In the genomic region with DNA sequence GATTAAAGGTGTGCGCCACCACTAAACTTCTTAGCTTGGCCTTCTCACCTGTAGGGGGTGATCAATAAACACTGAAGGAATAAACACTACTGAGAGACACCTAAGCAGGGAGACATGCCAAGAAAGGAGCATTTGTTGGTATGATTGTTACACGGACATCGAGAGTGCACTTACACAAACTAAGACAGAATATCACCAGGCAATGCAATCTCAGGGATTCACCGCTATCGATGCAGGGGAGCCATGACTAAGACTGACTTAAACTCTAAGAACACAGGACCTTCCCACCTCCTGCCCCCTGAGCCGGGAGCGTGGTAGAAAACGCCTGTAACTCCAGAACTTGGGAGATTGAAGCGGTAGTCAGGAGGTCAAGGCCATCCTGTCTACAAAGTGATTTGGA, we compare ENCODE assay signal across 8 mouse cellular contexts. TPM values are rescaled to one million over a fixed set of nuclear protein-coding genes. Genes with fewer than 3 reads are reported as not detected.
A peak's percentile ranks its signal among the peaks of the same experiment; 100 is the strongest.
DNase-seq lines count a peak whose midpoint lies in the region; ATAC-seq and TF ChIP-seq lines count a peak whose summit lies in the region.

No protein-coding gene starts in this region.

- H3K9me3 ChIP-seq in kidney, embryonic 16.5 days (ENCODE audit: low read length) = no peaks in the 10 kb centered on the region
- no peaks in the 10 kb centered on the region for H3K9me3 ChIP-seq in hindbrain, embryonic 14.5 days (ENCODE audit: control insufficient read depth, low read length)
- H3K9me3 ChIP-seq in midbrain, postnatal 0 days (ENCODE audit: low read length) = no peaks in the 10 kb centered on the region

- peak overlapping the region; percentile 83 for H3K9ac ChIP-seq in kidney, embryonic 16.5 days (replicated peaks; ENCODE audit: low read length)
- H3K9ac ChIP-seq in hindbrain, embryonic 14.5 days = peak overlapping the region; percentile 58
- peak overlapping the region; percentile 76 for H3K9ac ChIP-seq in midbrain, postnatal 0 days (replicated peaks; ENCODE audit: low read length, poor library complexity, severe bottlenecking)

- no peaks in the 10 kb centered on the region for H3K27me3 ChIP-seq in kidney, embryonic 16.5 days (ENCODE audit: insufficient read depth, low read length)
- H3K27me3 ChIP-seq in hindbrain, embryonic 14.5 days (ENCODE audit: control insufficient read depth, insufficient read depth, low read length) = no peaks in the 10 kb centered on the region
- H3K27me3 ChIP-seq in midbrain, postnatal 0 days (ENCODE audit: insufficient read depth, low read length) = no peaks in the 10 kb centered on the region

- no peak for ATAC-seq in kidney, embryonic 16.5 days (ENCODE audit: low FRiP score, low TSS enrichment)
- no peak for ATAC-seq in hindbrain, embryonic 14.5 days (ENCODE audit: low FRiP score)
- ATAC-seq in midbrain, postnatal 0 days (ENCODE audit: low FRiP score) = no peak

- peak overlapping the region; percentile 75 for H3K4me2 ChIP-seq in kidney, embryonic 16.5 days (replicated peaks; ENCODE audit: low read depth, low read length)
- H3K4me2 ChIP-seq in hindbrain, embryonic 14.5 days (replicated peaks) = peak overlapping the region; percentile 65
- H3K4me2 ChIP-seq in midbrain, postnatal 0 days (ENCODE audit: low read depth, low read length, poor library complexity, severe bottlenecking) = peak overlapping the region; percentile 91

- whole genome bisulfite sequencing in kidney, embryonic 16.5 days = 28% methylated on average over 9 of the region's 9 CpGs
- WGBS in hindbrain, embryonic 14.5 days = 47% methylated on average over 9 of the region's 9 CpGs
- WGBS in midbrain, postnatal 0 days = 44% methylated on average over 9 of the region's 9 CpGs

- peak overlapping the region; percentile 58 for H3K4me3 ChIP-seq in kidney, embryonic 16.5 days (ENCODE audit: low read length)
- H3K4me3 ChIP-seq in hindbrain, embryonic 14.5 days (replicated peaks; ENCODE audit: low read length) = peak overlapping the region; percentile 61
- peak overlapping the region; percentile 47 for H3K4me3 ChIP-seq in midbrain, postnatal 0 days (ENCODE audit: low read depth, low read length)

- DNase-seq in kidney, postnatal 36 days = no peak
- DNase-seq in R1 (ENCODE audit: low read depth, low spot score) = peak; percentile 41
- DNase-seq in hindbrain, embryonic 14.5 days (ENCODE audit: low spot score) = no peak
- DNase-seq in midbrain, postnatal 0 days (ENCODE audit: low spot score) = no peak
- no peak for DNase-seq in cerebellum, adult 9-10 months
- DNase-seq in Muller cell, postnatal 12 days (ENCODE audit: inconsistent ontology term) = no peak
- no peak for DNase-seq in urinary bladder, adult 18-20 months (ENCODE audit: low spot score in 2 of 2)

- peaks cover 34% of the 10 kb centered on the region for H3K36me3 ChIP-seq in kidney, embryonic 16.5 days (ENCODE audit: insufficient read depth, low read length)
- peaks cover 24% of the 10 kb centered on the region for H3K36me3 ChIP-seq in hindbrain, embryonic 14.5 days (replicated peaks; ENCODE audit: control insufficient read depth, insufficient read depth)
- H3K36me3 ChIP-seq in midbrain, postnatal 0 days (ENCODE audit: insufficient read depth, low read length) = peaks cover 13% of the 10 kb centered on the region; the same call in 1 of the 2 replicates

- peaks cover 11% of the 10 kb centered on the region for H3K4me1 ChIP-seq in kidney, embryonic 16.5 days (ENCODE audit: insufficient read depth, low read length)
- H3K4me1 ChIP-seq in hindbrain, embryonic 14.5 days (replicated peaks; ENCODE audit: control insufficient read depth, insufficient read depth, low read length) = peaks cover 11% of the 10 kb centered on the region
- H3K4me1 ChIP-seq in midbrain, postnatal 0 days (ENCODE audit: insufficient read depth, low read length) = peaks cover 9% of the 10 kb centered on the region; the same call in 1 of the 2 replicates

- peak; percentile 30; the same call in 1 of the 2 replicates for TF ChIP-seq CTCF in midbrain, postnatal 0 days (IDR thresholded peaks at IDR 0.05)

- H3K27ac ChIP-seq in kidney, embryonic 16.5 days (ENCODE audit: low read length) = peak overlapping the region; percentile 54; the same call in 1 of the 2 replicates
- H3K27ac ChIP-seq in hindbrain, embryonic 14.5 days = no peak overlapping the region
- peak overlapping the region; percentile 75 for H3K27ac ChIP-seq in midbrain, postnatal 0 days (ENCODE audit: low read depth, low read length)

RNA-seq across cellular contexts. Expression of a gene that starts 0.7 kb away (rescaled TPM):
- polyA plus RNA-seq in kidney, embryonic 16.5 days (2015; fragmentation: Nextera tagmentation; extraction: Ambion mirVana) = 141 and 143 TPM in 2 replicates
- polyA plus RNA-seq in hindbrain, embryonic 14.5 days (2014; fragmentation: Nextera tagmentation; extraction: Ambion mirVana) = 113 and 118 TPM in 2 replicates
- 48.6 and 67.5 TPM in 2 replicates for total RNA-seq in midbrain, postnatal 0 days (2014; rRNA removed)
- 97.3 and 106 TPM in 2 replicates for polyA plus RNA-seq in midbrain, postnatal 0 days (2015; fragmentation: Nextera tagmentation; extraction: Ambion mirVana)

RNA-seq across cellular contexts. Expression of a gene that starts 0.8 kb away (rescaled TPM):
- 32.8 and 34.2 TPM in 2 replicates for polyA plus RNA-seq in kidney, embryonic 16.5 days (2015; fragmentation: Nextera tagmentation; extraction: Ambion mirVana)
- polyA plus RNA-seq in hindbrain, embryonic 14.5 days (2014; fragmentation: Nextera tagmentation; extraction: Ambion mirVana) = 16.6 and 18.2 TPM in 2 replicates
- total RNA-seq in midbrain, postnatal 0 days (2014; rRNA removed) = 17.8 and 18.6 TPM in 2 replicates
- 16.2 and 19.3 TPM in 2 replicates for polyA plus RNA-seq in midbrain, postnatal 0 days (2015; fragmentation: Nextera tagmentation; extraction: Ambion mirVana)

RNA-seq across cellular contexts. Expression of a gene that starts 15.0 kb away (rescaled TPM):
- not detected in 2 replicates for polyA plus RNA-seq in kidney, embryonic 16.5 days (2015; fragmentation: Nextera tagmentation; extraction: Ambion mirVana)
- 0.33 and 0.65 TPM in 2 replicates for polyA plus RNA-seq in hindbrain, embryonic 14.5 days (2014; fragmentation: Nextera tagmentation; extraction: Ambion mirVana)
- not detected in 2 replicates for total RNA-seq in midbrain, postnatal 0 days (2014; rRNA removed)
- polyA plus RNA-seq in midbrain, postnatal 0 days (2015; fragmentation: Nextera tagmentation; extraction: Ambion mirVana) = 1.4 and 1.8 TPM in 2 replicates

RNA-seq across cellular contexts. Expression of a gene that starts 24.3 kb away (rescaled TPM):
- polyA plus RNA-seq in kidney, embryonic 16.5 days (2015; fragmentation: Nextera tagmentation; extraction: Ambion mirVana) = 9.4 and 9.9 TPM in 2 replicates
- 2.3 TPM in 2 replicates for polyA plus RNA-seq in hindbrain, embryonic 14.5 days (2014; fragmentation: Nextera tagmentation; extraction: Ambion mirVana)
- total RNA-seq in midbrain, postnatal 0 days (2014; rRNA removed) = 1.7 and 2.8 TPM in 2 replicates
- 5.5 and 6.1 TPM in 2 replicates for polyA plus RNA-seq in midbrain, postnatal 0 days (2015; fragmentation: Nextera tagmentation; extraction: Ambion mirVana)

RNA-seq across cellular contexts. Expression of a gene that starts 25.6 kb away (rescaled TPM):
- polyA plus RNA-seq in kidney, embryonic 16.5 days (2015; fragmentation: Nextera tagmentation; extraction: Ambion mirVana) = 67.3 and 75.0 TPM in 2 replicates
- 106 and 113 TPM in 2 replicates for polyA plus RNA-seq in hindbrain, embryonic 14.5 days (2014; fragmentation: Nextera tagmentation; extraction: Ambion mirVana)
- total RNA-seq in midbrain, postnatal 0 days (2014; rRNA removed) = 64.8 and 85.9 TPM in 2 replicates
- 111 and 120 TPM in 2 replicates for polyA plus RNA-seq in midbrain, postnatal 0 days (2015; fragmentation: Nextera tagmentation; extraction: Ambion mirVana)
